Mouse (Mus musculus): ENCODE data around the gene Gm5926.
"Not testable (repeated sequence)": the region's sequence is repeated elsewhere in the genome, so short reads cannot be mapped to it uniquely, and the experiment has no call there.

Gm5926 gene

DNA sequence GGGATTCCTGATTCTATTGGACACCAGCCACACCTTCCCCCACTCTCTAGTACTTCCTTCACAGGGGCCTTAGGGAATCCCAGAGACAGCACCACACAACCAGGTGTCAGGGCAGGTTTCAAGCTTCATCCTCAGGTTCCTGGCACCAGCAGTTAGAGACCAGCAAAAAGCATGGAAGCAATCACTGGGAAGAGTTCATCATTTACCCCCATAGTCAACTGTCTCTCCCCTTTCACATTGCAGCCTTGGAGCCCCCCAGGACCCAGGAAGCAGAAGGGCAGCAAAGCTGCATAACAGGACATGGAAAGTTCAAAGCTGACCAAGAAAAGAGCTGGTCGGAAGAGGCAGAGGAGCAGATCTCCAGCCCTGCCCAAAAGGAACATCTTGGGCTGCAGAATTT is at the start of gene Gm5926:
Gene Gm5926 (plus strand): TSS at position 301 of the 400 bp plus-strand sequence.
- TF ChIP-seq GATA4 (IDR thresholded peaks at IDR 0.05; ENCODE audit: insufficient replicate concordance, low read length): not testable (repeated sequence)

All from liver, adult (tissue).